Mouse (Mus musculus) fat pad, adult 2 months (tissue): Measurements from ENCODE around the gene Zfp428.
A peak's percentile ranks its signal among the peaks of the same experiment; 100 is the strongest.

Experiments
- DNase-seq: peaks from one replicate; pipeline ENCODE4 v3.0.0-alpha.2; 2011; ENCODE audit warnings: low read depth, low spot score; ENCODE audit errors: extremely low read depth

Gene Zfp428

GRCm38 (mm10) chr7:24546634-24547389 lies 40.0 kb downstream of the Zfp428 start:
- peak; percentile 90 for DNase-seq

GRCm38 (mm10) chr7:24547534-24548036 lies 40.8 kb downstream of the Zfp428 start:
- no peak for DNase-seq

GRCm38 (mm10) chr7:24551985-24552759 lies 45.4 kb downstream of the Zfp428 start:
- DNase-seq = peak; percentile 83

GRCm38 (mm10) chr7:24555786-24556185 lies 49.0 kb downstream of the Zfp428 start:
- DNase-seq = no peak

- no peak for DNase-seq
Observed at GRCm38 (mm10) chr7:24561450-24561849, 54.6 kb downstream of the Zfp428 start.

GRCm38 (mm10) chr7:24563191-24563836 lies 56.5 kb downstream of the Zfp428 start:
- no peak for DNase-seq

- DNase-seq = no peak
Observed at GRCm38 (mm10) chr7:24563837-24564206, 57.0 kb downstream of the Zfp428 start.

GRCm38 (mm10) chr7:24564607-24565265 lies 57.9 kb downstream of the Zfp428 start:
- no peak for DNase-seq
